Comparison of ENCODE assay signal across 7 mouse cellular contexts in the genomic region with DNA sequence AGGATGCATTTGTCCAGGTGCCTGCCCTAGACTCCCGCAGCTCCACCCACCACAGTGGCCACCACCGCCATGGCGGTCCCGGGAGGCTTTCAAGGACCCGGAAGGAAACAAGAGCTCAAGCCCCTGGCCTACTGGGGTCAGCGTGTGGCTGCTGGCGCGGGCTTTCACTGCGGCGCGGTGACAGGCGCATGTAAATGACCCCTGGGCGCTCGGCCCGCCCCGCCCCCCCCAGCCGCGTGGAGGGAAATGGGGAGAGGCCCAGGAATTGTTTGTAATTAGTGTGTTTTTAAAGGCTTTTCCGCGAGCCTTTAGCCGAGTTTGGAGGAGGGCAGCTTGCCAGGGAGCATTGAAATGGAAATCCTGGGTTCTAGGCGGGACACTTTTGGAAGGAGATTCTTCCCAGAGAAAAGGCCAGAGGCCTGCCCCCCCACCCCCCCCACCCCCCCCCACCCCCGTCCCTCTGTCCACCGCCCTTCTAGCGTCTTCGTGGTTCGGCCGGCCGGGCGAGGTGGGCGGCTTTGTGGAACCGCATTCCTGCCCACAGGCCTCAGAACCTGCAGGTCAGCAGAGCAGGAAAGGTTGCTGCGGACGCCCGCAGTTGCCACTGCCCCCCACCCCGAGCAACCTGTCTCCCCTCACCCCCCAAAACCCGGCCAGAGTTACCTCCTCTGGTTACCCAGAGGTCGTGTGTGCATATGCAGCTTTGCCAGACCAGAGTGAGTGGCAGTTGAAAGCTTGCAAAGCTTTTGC. TPM values are rescaled to one million over a fixed set of nuclear protein-coding genes. Genes with fewer than 3 reads are reported as not detected.
DNase-seq lines count a peak whose midpoint lies in the region; ATAC-seq lines count a peak whose summit lies in the region.

No protein-coding gene starts in this region.

- H3K36me3 ChIP-seq in hindbrain, embryonic 15.5 days, result no peaks in the 10 kb centered on the region
- no peaks in the 10 kb centered on the region for H3K36me3 ChIP-seq in lung, embryonic 16.5 days (ENCODE audit: control insufficient read depth, insufficient read depth, low read length)

- H3K27me3 ChIP-seq in hindbrain, embryonic 15.5 days, result 0 out of 2 replicates have a peak, but pooled peaks cover 11% of the 10 kb centered on the region
- H3K27me3 ChIP-seq in lung, embryonic 16.5 days (ENCODE audit: control insufficient read depth, insufficient read depth, low read depth, low read length), result peaks cover 2% of the 10 kb centered on the region

- H3K27ac ChIP-seq in hindbrain, embryonic 15.5 days (replicated peaks), result no peak overlapping the region
- peak overlapping the region; percentile 76 for H3K27ac ChIP-seq in lung, embryonic 16.5 days (ENCODE audit: low read length)

- H3K4me1 ChIP-seq in hindbrain, embryonic 15.5 days (replicated peaks), result peaks cover 9% of the 10 kb centered on the region; the same call in 1 of the 2 replicates
- peaks cover 8% of the 10 kb centered on the region; the same call in 1 of the 2 replicates for H3K4me1 ChIP-seq in lung, embryonic 16.5 days (replicated peaks; ENCODE audit: control insufficient read depth, insufficient read depth, low read length)

- H3K9ac ChIP-seq in hindbrain, embryonic 15.5 days, result no peak overlapping the region
- H3K9ac ChIP-seq in lung, embryonic 16.5 days (ENCODE audit: low read length), result peak overlapping the region; percentile 40; the same call in 1 of the 2 replicates

- no peaks in the 10 kb centered on the region for H3K9me3 ChIP-seq in hindbrain, embryonic 15.5 days
- no peaks in the 10 kb centered on the region for H3K9me3 ChIP-seq in lung, embryonic 16.5 days (ENCODE audit: control insufficient read depth, low read length)

- ATAC-seq in hindbrain, embryonic 15.5 days (ENCODE audit: low FRiP score, low read depth), result peak; percentile 49; the same call in 1 of the 2 replicates
- peak; percentile 75 for ATAC-seq in lung, embryonic 16.5 days (ENCODE audit: low read depth)

- H3K4me3 ChIP-seq in hindbrain, embryonic 15.5 days, result no peak overlapping the region
- H3K4me3 ChIP-seq in lung, embryonic 16.5 days (ENCODE audit: low read length), result no peak overlapping the region

- WGBS in hindbrain, embryonic 15.5 days, result 23% methylated on average over 32 of the region's 38 CpGs
- 16% methylated on average over 32 of the region's 38 CpGs for WGBS in lung, embryonic 16.5 days

- DNase-seq in ES-CJ7 (ENCODE audit: low read depth, low spot score) (peak; percentile 28), ZHBTc4 (ENCODE audit: low read depth, low spot score) (peak; percentile 65)
- no peak for DNase-seq in thymus, postnatal 4 days
- no peak for DNase-seq in c-Kit-positive CD71-positive TER-119-positive erythroid progenitor cells, embryonic 14.5 days (ENCODE audit: low spot score)
- DNase-seq in adrenal gland, postnatal 36 days, result no peak

- H3K4me2 ChIP-seq in hindbrain, embryonic 15.5 days, result peak overlapping the region; percentile 21; the same call in 1 of the 2 replicates
- H3K4me2 ChIP-seq in lung, embryonic 16.5 days (ENCODE audit: low read depth, low read length), result peak overlapping the region; percentile 34

RNA-seq across cellular contexts. Expression of a gene that starts 28.1 kb away (rescaled TPM):
- 336 and 344 TPM in 2 replicates for polyA plus RNA-seq in hindbrain, embryonic 15.5 days (2015; fragmentation: Nextera tagmentation; extraction: Ambion mirVana)
- polyA plus RNA-seq in lung, embryonic 16.5 days (2015; fragmentation: Nextera tagmentation; extraction: Ambion mirVana), result 138 and 146 TPM in 2 replicates
- total RNA-seq in adrenal gland, postnatal 36 days (2021), result 100 to 1,000 TPM; 116 to 170 TPM

Comparison
In these comparisons a context has a peak if more than half of its experiments do, and no peak if none do; other contexts are left out.
1. DNase-seq: peak in ES-CJ7 (single experiment) and ZHBTc4 (single experiment); none in thymus, postnatal 4 days (single experiment), c-Kit-positive CD71-positive TER-119-positive erythroid progenitor cells, embryonic 14.5 days (single experiment) and adrenal gland, postnatal 36 days (0 of 2).